Mouse (Mus musculus): Measurements from ENCODE around the gene Birc2.
A peak's percentile ranks its signal among the peaks of the same experiment; 100 is the strongest.
"Not testable (repeated sequence)": the region's sequence is repeated elsewhere in the genome, so short reads cannot be mapped to it uniquely, and the experiment has no call there.

Birc2 gene

DNA sequence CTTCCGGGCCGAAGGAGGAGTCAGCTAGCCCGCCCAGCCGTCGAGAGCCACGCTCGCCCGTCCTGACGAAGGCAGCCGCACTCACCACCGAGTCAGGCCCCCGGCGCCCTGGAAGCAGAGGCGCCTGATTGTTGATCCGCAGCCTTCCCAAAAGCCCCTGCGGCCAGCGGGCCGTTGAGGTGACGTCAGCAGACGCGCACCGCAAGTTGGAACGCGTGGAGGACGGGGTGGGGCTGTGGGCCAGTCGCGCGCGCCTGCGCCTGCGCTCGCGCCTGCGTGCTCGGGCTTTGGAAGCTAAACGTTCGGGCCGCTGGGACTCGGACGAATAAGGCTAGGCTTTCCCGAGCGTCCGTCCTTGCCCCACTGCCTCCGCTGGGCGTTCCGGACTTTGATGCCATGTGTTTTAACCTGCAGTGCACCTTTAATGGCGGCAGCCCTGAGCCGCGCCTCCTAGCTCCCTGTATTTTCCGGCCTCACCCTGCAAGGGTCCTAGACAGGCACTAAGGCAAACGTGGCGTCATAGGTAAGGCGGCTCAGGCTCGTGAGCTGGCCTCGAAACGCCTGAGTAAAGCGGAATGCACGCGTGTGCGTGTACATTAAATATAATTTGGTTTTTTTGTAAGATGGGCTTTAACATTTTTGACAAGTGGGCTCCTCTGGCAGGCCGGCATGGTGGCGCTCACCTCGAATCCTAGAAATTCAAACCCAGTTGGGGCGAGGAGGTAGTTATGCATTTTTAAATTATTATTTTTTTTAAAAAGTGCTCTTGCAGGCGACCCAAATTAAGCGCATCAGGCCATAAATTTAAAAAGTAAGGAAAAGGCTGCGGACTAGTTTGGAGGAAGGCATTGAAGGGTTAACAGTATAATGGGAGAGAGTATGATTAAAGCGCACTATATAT, at the start of gene Birc2:
Gene Birc2, minus strand, starts transcription at position 160 of the 901 bp plus-strand sequence.
- DNase-seq: peak; percentile 90 to 92

DNA sequence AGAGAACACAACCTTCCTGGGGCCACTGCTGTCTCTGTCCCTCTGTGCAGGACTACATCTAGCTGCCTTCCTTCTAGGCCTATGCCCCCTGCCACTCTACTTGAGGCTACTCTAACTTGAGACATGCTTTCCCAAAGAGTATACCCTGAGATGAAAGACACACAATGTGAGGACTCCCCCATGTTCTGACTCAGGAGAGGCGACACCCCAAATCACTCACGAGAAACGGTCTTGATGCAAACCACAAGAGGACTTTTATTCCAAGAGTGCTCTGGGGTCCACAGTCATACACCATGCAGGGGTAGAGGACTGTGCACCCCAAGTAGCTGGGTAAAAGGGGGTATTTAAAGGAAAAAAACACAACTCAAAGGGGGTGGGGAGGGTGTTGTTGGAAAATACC, 47.5 kb upstream of the Birc2 start:
- DNase-seq: no peak

- DNase-seq: no peak
Observed at GRCm38 (mm10) chr9:7882304-7882865, 45.5 kb upstream of the Birc2 start.

DNA sequence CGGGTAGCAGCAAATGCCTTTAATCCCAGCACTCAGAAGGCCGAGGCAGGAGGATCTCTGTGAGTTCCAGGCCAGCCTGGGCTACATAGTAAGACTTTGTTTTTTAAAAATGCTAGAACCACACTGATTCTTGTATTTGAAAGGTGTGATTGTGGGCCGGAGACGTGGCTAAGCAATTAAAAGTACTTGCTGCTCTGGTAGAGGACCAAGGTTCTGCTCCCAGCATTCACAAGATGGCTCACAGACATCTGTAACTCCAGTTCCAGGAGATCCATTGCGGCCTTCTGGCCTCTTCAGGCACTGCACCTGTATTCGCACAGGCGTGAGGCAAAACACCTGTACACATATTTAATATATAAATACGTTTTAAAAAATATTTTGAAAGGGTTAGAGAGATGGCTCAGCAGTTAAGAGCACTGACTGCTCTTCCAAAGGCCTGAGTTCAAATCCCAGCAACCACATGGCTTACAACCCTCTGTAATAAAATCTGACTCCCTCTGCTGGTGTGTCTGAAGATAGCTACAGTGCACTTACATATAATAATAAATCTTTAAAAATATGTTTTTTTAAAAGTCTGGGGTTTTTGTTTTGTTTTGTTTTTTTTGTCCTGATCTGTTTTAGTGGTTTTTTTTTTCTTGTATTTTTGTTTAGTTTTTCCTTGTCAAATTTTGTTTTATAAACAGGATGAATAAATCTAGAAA, 36.8 kb upstream of the Birc2 start:
- peak in 1 of 2 experiments; percentile 29 for DNase-seq

- DNase-seq: peak; percentile 86 to 94
Observed at GRCm38 (mm10) chr9:7872775-7873439, 36.0 kb upstream of the Birc2 start, which contains the start of gene Birc3. Birc3 (minus strand) TSS chr9:7873186.

DNA sequence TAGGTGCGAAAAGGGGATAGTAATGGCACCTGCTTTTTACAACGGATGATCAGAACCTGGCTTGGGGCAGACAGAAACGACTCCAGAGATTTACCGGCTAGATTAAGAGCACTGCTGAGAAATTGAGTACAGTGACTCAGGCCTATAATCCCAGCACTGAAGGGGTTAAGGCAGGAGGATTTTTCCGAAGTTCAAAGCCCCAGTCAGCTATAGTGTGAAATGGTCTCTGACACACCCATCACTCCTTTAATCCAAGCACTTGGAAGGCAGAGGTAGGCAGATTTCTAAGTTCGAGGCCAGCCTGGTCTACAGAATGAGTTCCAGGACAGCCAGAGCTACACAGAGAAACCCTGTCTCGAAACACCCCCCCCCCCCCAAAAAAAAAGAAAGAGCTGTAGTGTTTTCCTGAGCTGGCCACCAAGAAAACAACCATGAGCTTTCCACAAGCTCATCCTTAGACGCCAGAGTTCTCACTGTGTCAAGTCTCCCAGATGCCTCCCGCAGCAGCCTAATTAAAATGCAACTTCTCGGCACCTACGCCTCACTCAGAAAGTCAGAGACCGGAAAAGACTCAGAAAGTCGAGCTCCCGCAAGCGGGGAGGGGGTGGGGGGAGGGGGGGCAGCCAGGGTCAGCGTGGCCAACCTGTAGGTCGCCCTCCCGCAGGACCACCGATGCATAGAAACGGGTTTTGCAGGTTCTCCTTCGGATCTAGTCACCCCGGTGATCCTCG, 35.3 kb upstream of the Birc2 start:
- DNase-seq: no peak

GRCm38 (mm10) chr9:7871316-7872043, 34.6 kb upstream of the Birc2 start:
- peak in 1 of 2 experiments; percentile 29 for DNase-seq

DNA sequence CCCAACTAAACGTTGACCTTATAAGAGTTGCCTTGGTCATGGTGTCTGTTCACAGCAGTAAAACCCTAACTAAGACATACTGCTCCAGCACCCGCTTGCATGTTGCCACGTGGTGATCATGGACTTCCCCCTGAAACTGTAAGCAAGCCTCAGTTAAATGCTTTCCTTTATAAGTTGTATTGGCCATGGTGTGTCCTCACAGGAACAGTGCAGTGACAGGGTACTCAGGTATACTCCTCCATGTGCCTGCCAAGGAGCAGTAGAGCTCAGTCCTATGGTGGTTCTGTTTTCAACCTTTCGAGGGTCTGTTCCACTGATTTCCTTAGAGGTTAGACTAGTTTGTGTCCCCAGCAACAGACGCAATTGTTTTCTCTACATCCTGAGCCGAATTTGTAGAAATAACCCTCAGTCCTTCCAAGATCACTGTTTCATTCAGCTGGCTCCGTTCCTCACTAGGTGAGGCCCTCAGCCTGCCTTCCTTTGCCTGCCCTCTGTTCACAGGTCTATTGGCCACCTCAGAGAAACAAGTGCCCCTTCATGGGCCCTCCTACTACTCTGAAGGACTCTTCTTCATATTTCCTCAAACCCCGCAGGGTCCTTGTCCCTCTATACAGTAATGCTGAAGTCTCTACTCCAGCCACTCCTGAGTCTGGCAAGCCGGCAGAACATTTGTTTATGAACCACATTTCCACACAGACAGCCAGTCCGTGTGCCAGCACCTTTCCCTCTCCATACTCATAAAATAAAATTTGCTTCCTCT, 33.9 kb upstream of the Birc2 start:
- peak in 1 of 2 experiments; percentile 32 for DNase-seq

GRCm38 (mm10) chr9:7868838-7869491, 32.1 kb upstream of the Birc2 start:
- peak; percentile 15 to 37 for DNase-seq

GRCm38 (mm10) chr9:7867981-7868380, 31.1 kb upstream of the Birc2 start:
- DNase-seq: peak; percentile 35 to 43

GRCm38 (mm10) chr9:7866981-7867380, 30.1 kb upstream of the Birc2 start:
- DNase-seq: not testable (repeated sequence)

- no peak for DNase-seq
Observed at GRCm38 (mm10) chr9:7860976-7861375, 24.1 kb upstream of the Birc2 start.

GRCm38 (mm10) chr9:7855912-7856311, 19.0 kb upstream of the Birc2 start:
- no peak for DNase-seq

GRCm38 (mm10) chr9:7855374-7855773, 18.5 kb upstream of the Birc2 start:
- DNase-seq: no peak

GRCm38 (mm10) chr9:7854196-7854595, 17.3 kb upstream of the Birc2 start:
- DNase-seq: not testable (repeated sequence)

DNA sequence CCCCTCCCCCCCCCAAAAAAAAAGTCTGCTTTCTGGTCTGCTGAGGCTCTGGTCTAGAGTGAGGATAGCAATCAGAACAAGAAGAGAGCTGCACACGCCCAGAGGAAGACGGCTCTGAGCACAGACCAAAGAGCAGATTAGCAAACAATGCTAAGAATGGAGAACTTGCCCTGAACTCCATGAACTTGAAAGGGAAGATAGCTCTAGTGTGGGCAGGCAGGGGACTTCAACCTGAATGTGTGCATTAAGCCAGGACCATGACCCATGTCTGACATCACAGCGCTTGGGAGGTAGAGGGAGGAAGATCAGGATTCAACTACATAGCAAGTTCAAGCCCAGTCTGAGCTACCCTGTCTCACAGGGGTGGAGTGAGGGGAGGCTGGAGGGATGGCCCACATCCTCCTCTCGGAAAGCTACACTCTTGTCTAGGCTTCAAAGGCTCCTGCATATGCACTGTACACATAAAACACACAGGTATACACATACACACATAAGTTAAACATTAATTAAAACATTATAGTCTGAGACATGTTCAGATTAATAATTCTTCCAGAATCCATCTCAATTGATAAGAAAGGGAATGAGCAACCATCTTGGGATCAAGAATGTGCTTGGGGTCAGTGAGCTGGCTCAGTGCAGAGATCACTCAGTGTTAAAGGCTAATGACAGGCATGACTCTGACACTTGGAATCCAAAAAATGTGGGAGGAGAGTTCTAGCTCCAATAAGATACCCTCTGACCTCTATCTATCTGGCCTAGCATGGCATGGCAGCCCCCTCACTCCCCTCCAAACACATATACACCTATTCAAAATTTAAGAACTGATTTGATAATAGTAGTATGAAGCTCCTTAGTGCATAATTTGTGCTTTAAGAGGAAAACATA, 15.7 kb upstream of the Birc2 start:
- DNase-seq: no peak

- DNase-seq: no peak
Observed at GRCm38 (mm10) chr9:7851841-7852240, 15.0 kb upstream of the Birc2 start.

DNA sequence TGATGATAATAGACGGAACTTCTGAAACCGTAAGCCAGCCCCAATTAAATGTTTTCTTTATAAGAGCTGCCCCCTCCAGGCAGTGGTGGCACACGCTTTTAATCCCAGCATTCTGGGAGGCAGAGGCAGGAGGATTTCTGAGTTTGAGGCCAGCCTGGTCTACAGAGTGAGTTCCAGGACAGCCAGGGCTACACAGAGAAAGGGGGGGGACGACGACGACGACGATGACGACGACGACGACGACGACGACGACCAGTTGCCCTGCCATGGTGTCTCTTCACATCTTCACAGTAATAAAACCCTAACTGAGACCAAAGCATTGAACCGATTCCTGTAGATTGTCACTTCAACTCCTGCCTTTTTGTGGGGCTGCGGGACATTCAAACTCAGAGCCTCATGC, 11.3 kb upstream of the Birc2 start:
- no peak for DNase-seq

DNA sequence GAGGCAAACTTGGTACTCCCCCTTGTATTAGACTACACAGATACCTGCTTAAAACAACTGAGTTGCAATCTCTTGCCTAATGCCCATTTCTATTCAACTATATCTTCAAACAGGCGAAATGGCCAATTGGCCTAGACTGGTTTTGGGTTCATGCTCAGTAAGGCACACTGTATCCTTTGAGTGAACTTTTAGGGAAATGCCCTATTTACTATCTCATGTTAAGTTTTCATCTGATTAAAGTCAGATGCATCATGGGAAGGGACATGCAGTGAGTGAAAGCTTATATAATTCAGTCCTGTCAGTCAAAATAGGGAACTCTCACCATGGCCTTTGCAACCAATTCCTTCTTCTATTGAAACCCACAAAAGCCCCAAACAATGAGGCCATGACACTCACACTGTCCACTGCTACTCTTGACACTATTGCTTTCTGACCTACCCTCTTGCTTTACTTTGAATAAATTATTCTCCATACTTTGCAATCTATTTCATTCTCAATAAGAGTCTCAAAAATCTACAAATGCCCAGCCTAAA, 9.9 kb upstream of the Birc2 start:
- DNase-seq: no peak
